Mouse (Mus musculus): ENCODE data around the gene Maco1. TPM values are rescaled to one million over a fixed set of nuclear protein-coding genes. Genes with fewer than 3 reads are reported as not detected.

Gene Maco1
- polyA plus RNA-seq, 1 experiment: 50.0 TPM

DNA sequence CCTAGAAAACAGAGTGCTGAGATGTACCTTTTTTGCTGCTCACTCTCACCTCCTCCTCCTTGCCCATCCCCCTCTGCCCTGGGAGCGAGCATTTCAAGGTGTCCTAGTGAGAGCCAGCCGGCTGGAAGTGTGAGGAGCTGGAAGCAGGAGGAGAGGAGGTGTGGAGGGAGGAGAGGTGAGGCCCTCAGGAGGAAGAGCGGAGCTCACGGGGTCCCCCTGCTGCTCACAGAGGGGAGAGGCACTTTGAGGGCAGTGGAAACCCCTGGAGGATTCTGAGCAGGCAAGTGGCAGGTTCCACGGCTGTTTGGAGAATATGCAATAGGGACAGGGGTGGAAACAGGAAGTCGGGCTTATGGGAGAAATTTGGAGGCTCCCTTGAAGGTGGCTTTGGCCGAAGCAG, 30.1 kb upstream of the Maco1 start:
- Histone ChIP-seq H3K4me3 (ENCODE audit: low read depth, low read length) (no peak overlapping the region), H3K9ac (ENCODE audit: low read depth, poor library complexity, severe bottlenecking) (no peak overlapping the region)
- TF ChIP-seq CTCF (IDR thresholded peaks at IDR 0.05; ENCODE audit: low read depth, low read length) (peak; percentile 86), POLR2A (IDR thresholded peaks at IDR 0.05; ENCODE audit: insufficient read depth, low read length) (no peak)

DNA sequence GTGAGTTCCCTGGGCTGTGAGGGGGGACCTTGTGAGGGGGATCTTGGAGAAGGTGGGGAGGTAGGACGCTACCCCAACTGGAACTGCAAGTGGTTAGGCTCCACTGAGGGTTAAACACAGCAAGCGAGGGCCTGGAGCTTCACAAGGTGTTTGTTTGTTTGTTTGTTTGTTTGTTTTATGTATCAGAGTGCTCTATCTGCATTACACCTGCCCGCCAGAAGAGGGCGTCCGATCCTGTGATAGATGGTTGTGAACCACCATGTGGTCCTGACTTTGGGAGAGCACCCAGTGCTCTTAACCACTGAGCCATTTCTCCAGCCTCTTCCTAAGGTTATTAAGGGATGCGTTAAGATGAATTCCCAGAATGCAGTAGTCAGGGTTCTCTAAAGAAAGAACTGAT, 26.9 kb upstream of the Maco1 start:
- Histone ChIP-seq H3K27me3 (ENCODE audit: control insufficient read depth, insufficient read depth, low read length, poor library complexity, severe bottlenecking) (no peaks in the 10 kb centered on the region), H3K4me1 (ENCODE audit: control insufficient read depth, insufficient read depth, low read length) (peaks cover 2% of the 10 kb centered on the region), H3K4me3 (ENCODE audit: low read depth, low read length) (peak overlapping the region; percentile 75), H3K9ac (ENCODE audit: low read depth, poor library complexity, severe bottlenecking) (no peak overlapping the region), H3K9me3 (replicated peaks; ENCODE audit: control insufficient read depth, insufficient read depth, low read length, poor library complexity, severe bottlenecking) (no peaks in the 10 kb centered on the region), H3K36me3 (ENCODE audit: control insufficient read depth, insufficient read depth, low read length, poor library complexity, severe bottlenecking) (no peaks in the 10 kb centered on the region), H3K27ac (ENCODE audit: insufficient read depth, low read length) (no peak overlapping the region)
- peak; percentile 53 for TF ChIP-seq CTCF (IDR thresholded peaks at IDR 0.05; ENCODE audit: low read depth, low read length)
- TF ChIP-seq EP300 (IDR thresholded peaks at IDR 0.05; ENCODE audit: insufficient read depth, low read depth, low read length): no peak

More for the DNA sequence above, 30.1 kb upstream of the Maco1 start:
- no peaks in the 10 kb centered on the region for H3K27me3 ChIP-seq (ENCODE audit: control insufficient read depth, insufficient read depth, low read length, poor library complexity, severe bottlenecking)
- peaks cover 2% of the 10 kb centered on the region for H3K4me1 ChIP-seq (ENCODE audit: control insufficient read depth, insufficient read depth, low read length)
- no peaks in the 10 kb centered on the region for H3K36me3 ChIP-seq (ENCODE audit: control insufficient read depth, insufficient read depth, low read length, poor library complexity, severe bottlenecking)
- H3K27ac ChIP-seq (ENCODE audit: insufficient read depth, low read length): no peak overlapping the region
- H3K9me3 ChIP-seq (replicated peaks; ENCODE audit: control insufficient read depth, insufficient read depth, low read length, poor library complexity, severe bottlenecking): no peaks in the 10 kb centered on the region

- H3K27ac ChIP-seq (ENCODE audit: insufficient read depth, low read length): no peak overlapping the region
- peak overlapping the region; percentile 75 for H3K4me3 ChIP-seq (ENCODE audit: low read depth, low read length)
- no peaks in the 10 kb centered on the region for H3K27me3 ChIP-seq (ENCODE audit: control insufficient read depth, insufficient read depth, low read length, poor library complexity, severe bottlenecking)
- no peaks in the 10 kb centered on the region for H3K9me3 ChIP-seq (replicated peaks; ENCODE audit: control insufficient read depth, insufficient read depth, low read length, poor library complexity, severe bottlenecking)
- peaks cover 6% of the 10 kb centered on the region for H3K4me1 ChIP-seq (ENCODE audit: control insufficient read depth, insufficient read depth, low read length)
- no peaks in the 10 kb centered on the region for H3K36me3 ChIP-seq (ENCODE audit: control insufficient read depth, insufficient read depth, low read length, poor library complexity, severe bottlenecking)
- H3K9ac ChIP-seq (ENCODE audit: low read depth, poor library complexity, severe bottlenecking): no peak overlapping the region
- TF ChIP-seq CTCF (IDR thresholded peaks at IDR 0.05; ENCODE audit: low read depth, low read length) (peak; percentile 84), EP300 (IDR thresholded peaks at IDR 0.05; ENCODE audit: insufficient read depth, low read depth, low read length) (no peak)
These were observed 26.4 kb upstream of the Maco1 start for GRCm38 (mm10) chr4:134879410-134879981.

- Histone ChIP-seq H3K9me3 (replicated peaks; ENCODE audit: control insufficient read depth, insufficient read depth, low read length, poor library complexity, severe bottlenecking) (no peaks in the 10 kb centered on the region), H3K4me3 (ENCODE audit: low read depth, low read length) (peak overlapping the region; percentile 40), H3K9ac (ENCODE audit: low read depth, poor library complexity, severe bottlenecking) (peak overlapping the region; percentile 18; the same call in 1 of the 2 replicates), H3K27me3 (ENCODE audit: control insufficient read depth, insufficient read depth, low read length, poor library complexity, severe bottlenecking) (no peaks in the 10 kb centered on the region), H3K36me3 (ENCODE audit: control insufficient read depth, insufficient read depth, low read length, poor library complexity, severe bottlenecking) (no peaks in the 10 kb centered on the region), H3K4me1 (ENCODE audit: control insufficient read depth, insufficient read depth, low read length) (peaks cover 12% of the 10 kb centered on the region), H3K27ac (ENCODE audit: insufficient read depth, low read length) (peak overlapping the region; percentile 80)
- TF ChIP-seq EP300 (IDR thresholded peaks at IDR 0.05; ENCODE audit: insufficient read depth, low read depth, low read length) (peak; percentile 98), POLR2A (IDR thresholded peaks at IDR 0.05; ENCODE audit: insufficient read depth, low read length) (no peak), CTCF (IDR thresholded peaks at IDR 0.05; ENCODE audit: low read depth, low read length) (no peak)
These were observed 23.0 kb upstream of the Maco1 start for GRCm38 (mm10) chr4:134876171-134876570.

- H3K27ac ChIP-seq (ENCODE audit: insufficient read depth, low read length): peak overlapping the region; percentile 96
- no peak overlapping the region for H3K9ac ChIP-seq (ENCODE audit: low read depth, poor library complexity, severe bottlenecking)
- no peaks in the 10 kb centered on the region for H3K36me3 ChIP-seq (ENCODE audit: control insufficient read depth, insufficient read depth, low read length, poor library complexity, severe bottlenecking)
- no peaks in the 10 kb centered on the region for H3K27me3 ChIP-seq (ENCODE audit: control insufficient read depth, insufficient read depth, low read length, poor library complexity, severe bottlenecking)
- TF ChIP-seq POLR2A (IDR thresholded peaks at IDR 0.05; ENCODE audit: insufficient read depth, low read length): no peak
- TF ChIP-seq EP300 (IDR thresholded peaks at IDR 0.05; ENCODE audit: insufficient read depth, low read depth, low read length): peak; percentile 93
- H3K4me3 ChIP-seq (ENCODE audit: low read depth, low read length): no peak overlapping the region
- H3K9me3 ChIP-seq (replicated peaks; ENCODE audit: control insufficient read depth, insufficient read depth, low read length, poor library complexity, severe bottlenecking): no peaks in the 10 kb centered on the region
- peaks cover 20% of the 10 kb centered on the region for H3K4me1 ChIP-seq (ENCODE audit: control insufficient read depth, insufficient read depth, low read length)
These were observed 18.8 kb upstream of the Maco1 start for GRCm38 (mm10) chr4:134871950-134872349.

- peak overlapping the region; percentile 96 for H3K27ac ChIP-seq (ENCODE audit: insufficient read depth, low read length)
- H3K4me3 ChIP-seq (ENCODE audit: low read depth, low read length): no peak overlapping the region
- H3K27me3 ChIP-seq (ENCODE audit: control insufficient read depth, insufficient read depth, low read length, poor library complexity, severe bottlenecking): no peaks in the 10 kb centered on the region
- TF ChIP-seq CTCF (IDR thresholded peaks at IDR 0.05; ENCODE audit: low read depth, low read length) (no peak), EP300 (IDR thresholded peaks at IDR 0.05; ENCODE audit: insufficient read depth, low read depth, low read length) (peak; percentile 91), POLR2A (IDR thresholded peaks at IDR 0.05; ENCODE audit: insufficient read depth, low read length) (no peak)
- no peak overlapping the region for H3K9ac ChIP-seq (ENCODE audit: low read depth, poor library complexity, severe bottlenecking)
- H3K4me1 ChIP-seq (ENCODE audit: control insufficient read depth, insufficient read depth, low read length): peaks cover 20% of the 10 kb centered on the region
- no peaks in the 10 kb centered on the region for H3K9me3 ChIP-seq (replicated peaks; ENCODE audit: control insufficient read depth, insufficient read depth, low read length, poor library complexity, severe bottlenecking)
- H3K36me3 ChIP-seq (ENCODE audit: control insufficient read depth, insufficient read depth, low read length, poor library complexity, severe bottlenecking): no peaks in the 10 kb centered on the region
These were observed 18.3 kb upstream of the Maco1 start for GRCm38 (mm10) chr4:134871477-134871876.

Data from ES-Bruce4 (cell line).